Mouse (Mus musculus) midbrain, embryonic 12.5 days (tissue): ENCODE results near the gene Ccl17. TPM values are rescaled to one million over a fixed set of nuclear protein-coding genes. Genes with fewer than 3 reads are reported as not detected.

Experiments used
- ATAC-seq: fragments of 200-750 bp; cut with Nextera tagmentation; 2 replicates; pipeline ENCODE4 v1.8.0; 2017; ENCODE audit warnings: low read depth, moderate TSS enrichment, moderate library complexity; ENCODE audit not compliant: low FRiP score
- H3K27ac ChIP-seq: fragments of 300-500 bp; sonication (generic); replicated peaks from 2 replicates; pipeline ENCODE4 v1.5.1; 2016; ENCODE audit warnings: mild to moderate bottlenecking
- H3K27me3 ChIP-seq: fragments of 300-500 bp; sonication (generic); 2 replicates; pipeline ENCODE4 v1.6.1; 2016; ENCODE audit warnings: mild to moderate bottlenecking
- H3K36me3 ChIP-seq: fragments of 300-500 bp; sonication (generic); 2 replicates; pipeline ENCODE4 v1.6.1; 2016
- H3K4me1 ChIP-seq: fragments of 300-500 bp; sonication (generic); 2 replicates; pipeline ENCODE4 v1.6.1; 2016
- H3K4me2 ChIP-seq: fragments of 300-500 bp; sonication (generic); replicated peaks from 2 replicates; pipeline ENCODE4 v1.6.1; 2016; ENCODE audit warnings: mild to moderate bottlenecking, moderate library complexity
- H3K4me3 ChIP-seq: fragments of 300-500 bp; sonication (generic); 2 replicates; pipeline ENCODE4 v1.5.1; 2016; ENCODE audit warnings: mild to moderate bottlenecking
- H3K9ac ChIP-seq: fragments of 300-500 bp; sonication (generic); replicated peaks from 2 replicates; pipeline ENCODE4 v1.6.1; 2016; ENCODE audit warnings: mild to moderate bottlenecking, moderate library complexity
- H3K9me3 ChIP-seq: fragments of 300-500 bp; sonication (generic); 2 replicates; pipeline ENCODE4 v1.6.1; 2016; ENCODE audit warnings: mild to moderate bottlenecking
- WGBS: fragments of 180-500 bp; shearing (Covaris S2); methylation state at CpG from one replicate; pipeline ENCODE4 v1.1.7; 2016; 5-methylcytosine and 5-hydroxymethylcytosine counted together
- polyA plus RNA-seq: library from polyadenylated mRNA; unstranded; fragments of >200 nt; fragmentation: Nextera tagmentation; extraction: Ambion mirVana; gene quantifications from 2 replicates; pipeline ENCODE4 v1.2.1, GENCODE M21; 2016

The Ccl17 gene
- polyA plus RNA-seq, 1 experiment from 2014 or later, result not detected

- Histone ChIP-seq H3K9ac (no peak overlapping the region), H3K4me3 (no peak overlapping the region), H3K4me1 (peaks cover 19% of the 10 kb centered on the region), H3K27me3 (0 out of 2 replicates have a peak, but pooled peaks cover 17% of the 10 kb centered on the region), H3K9me3 (no peaks in the 10 kb centered on the region), H3K36me3 (no peaks in the 10 kb centered on the region), H3K4me2 (no peak overlapping the region), H3K27ac (no peak overlapping the region)
- 94% methylated on average over 16 of the region's 16 CpGs for WGBS
- no peak for ATAC-seq
Measured at GRCm38 (mm10) chr8:94779534-94780294, 30.5 kb upstream of the Ccl17 start.

DNA sequence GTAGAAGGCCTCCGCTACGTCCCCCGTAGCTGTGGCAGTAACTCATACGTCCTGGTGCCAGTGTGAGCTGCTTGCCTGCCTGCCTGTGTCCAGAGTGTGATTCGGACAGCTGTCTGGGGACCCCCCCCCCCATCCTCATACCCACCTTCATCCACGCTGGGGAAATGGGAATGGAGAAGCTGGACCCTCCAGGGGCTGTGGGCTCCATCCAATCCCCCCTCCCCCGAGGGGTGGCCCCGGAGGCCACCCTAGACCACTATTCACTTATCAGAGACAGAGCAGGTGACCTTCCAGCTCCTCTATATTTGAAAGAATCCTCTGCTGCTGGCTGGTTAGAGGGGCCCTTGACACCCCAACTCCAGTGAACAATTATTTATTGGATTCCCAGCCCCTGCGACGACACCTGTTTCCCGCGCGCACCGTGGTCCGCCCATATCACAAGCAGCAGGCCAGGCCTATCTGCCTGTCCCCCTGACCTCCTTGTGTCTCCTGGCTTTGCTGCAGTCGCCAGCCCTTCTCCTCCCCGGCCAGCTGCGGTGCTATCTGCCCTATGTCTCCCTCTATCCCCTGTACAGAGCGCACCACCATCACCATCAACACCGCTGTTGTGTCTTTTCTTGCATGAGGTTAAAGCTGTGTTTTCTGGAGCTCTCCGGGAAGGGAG, 29.6 kb upstream of the Ccl17 start:
- Histone ChIP-seq H3K27ac (no peak overlapping the region), H3K4me2 (no peak overlapping the region), H3K27me3 (0 out of 2 replicates have a peak, but pooled peaks cover 13% of the 10 kb centered on the region), H3K9me3 (no peaks in the 10 kb centered on the region), H3K36me3 (no peaks in the 10 kb centered on the region), H3K9ac (no peak overlapping the region), H3K4me1 (peaks cover 19% of the 10 kb centered on the region), H3K4me3 (no peak overlapping the region)
- no peak for ATAC-seq
- WGBS, result 80% methylated on average over 21 of the region's 21 CpGs

DNA sequence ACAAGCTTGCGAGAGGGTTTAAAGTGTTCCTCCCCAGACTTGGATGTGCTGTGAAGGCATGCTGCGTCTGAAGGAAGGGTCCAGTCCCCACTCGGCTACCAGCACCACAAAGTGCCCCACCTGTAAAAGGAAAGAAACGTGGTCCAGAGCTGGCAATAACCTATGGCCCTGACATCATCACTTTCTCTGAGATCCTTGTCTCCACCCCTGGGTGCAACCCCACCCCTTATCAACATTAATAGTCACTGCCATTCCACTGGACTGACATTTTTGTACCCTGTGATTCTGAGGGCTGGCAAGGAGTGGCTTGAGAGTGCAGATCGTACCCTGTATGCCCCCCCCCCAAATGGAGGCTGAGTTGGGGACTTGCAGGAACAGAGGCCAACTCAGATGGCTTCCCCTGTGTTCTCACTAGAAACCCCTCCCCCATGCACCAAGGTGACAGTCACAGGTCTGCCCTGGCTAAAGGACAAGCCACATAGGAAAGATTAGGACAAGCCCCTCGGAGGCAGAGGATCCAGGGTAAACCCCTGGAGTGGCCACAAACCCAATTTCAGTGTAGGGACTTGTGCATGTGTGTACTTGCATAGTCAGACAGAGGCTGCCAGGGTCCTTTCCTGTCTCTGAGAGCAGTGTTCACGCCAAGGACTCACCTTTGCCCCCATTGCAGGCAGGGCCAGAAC, 29.0 kb upstream of the Ccl17 start:
- Histone ChIP-seq H3K9ac (no peak overlapping the region), H3K4me3 (no peak overlapping the region), H3K4me1 (peaks cover 19% of the 10 kb centered on the region), H3K27ac (no peak overlapping the region), H3K4me2 (peak overlapping the region; percentile 15; the same call in 1 of the 2 replicates), H3K9me3 (no peaks in the 10 kb centered on the region), H3K36me3 (no peaks in the 10 kb centered on the region), H3K27me3 (0 out of 2 replicates have a peak, but pooled peaks cover 10% of the 10 kb centered on the region)
- no peak for ATAC-seq
- 54% methylated on average over 7 of the region's 7 CpGs for WGBS

DNA sequence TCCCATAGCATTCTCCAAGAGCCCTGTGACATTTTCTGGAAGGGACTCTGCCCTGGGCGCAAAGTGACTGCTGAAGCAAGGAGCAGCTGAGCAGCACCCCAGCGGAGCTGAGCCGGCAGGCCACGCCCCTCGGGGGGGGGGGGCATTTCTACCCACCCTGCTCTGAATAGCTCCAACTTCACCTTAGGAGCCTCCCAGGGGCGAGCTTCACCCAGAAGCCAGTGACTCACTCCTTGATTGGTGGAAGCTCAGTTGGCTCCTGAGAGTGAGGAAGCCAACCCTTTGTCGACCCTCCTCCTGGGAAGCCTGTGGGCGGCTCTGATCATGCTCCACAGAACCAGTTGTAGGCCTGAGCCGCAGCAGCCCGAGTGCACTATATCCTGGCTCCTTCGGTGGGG, 28.4 kb upstream of the Ccl17 start:
- H3K27ac ChIP-seq, result no peak overlapping the region
- 0 out of 2 replicates have a peak, but pooled peaks cover 10% of the 10 kb centered on the region for H3K27me3 ChIP-seq
- no peaks in the 10 kb centered on the region for H3K9me3 ChIP-seq
- H3K4me2 ChIP-seq, result peak overlapping the region; percentile 15; the same call in 1 of the 2 replicates
- H3K9ac ChIP-seq, result no peak overlapping the region
- WGBS, result 9% methylated on average over 10 of the region's 11 CpGs
- no peak for ATAC-seq
- H3K36me3 ChIP-seq, result no peaks in the 10 kb centered on the region
- H3K4me1 ChIP-seq, result peaks cover 19% of the 10 kb centered on the region
- H3K4me3 ChIP-seq, result no peak overlapping the region

DNA sequence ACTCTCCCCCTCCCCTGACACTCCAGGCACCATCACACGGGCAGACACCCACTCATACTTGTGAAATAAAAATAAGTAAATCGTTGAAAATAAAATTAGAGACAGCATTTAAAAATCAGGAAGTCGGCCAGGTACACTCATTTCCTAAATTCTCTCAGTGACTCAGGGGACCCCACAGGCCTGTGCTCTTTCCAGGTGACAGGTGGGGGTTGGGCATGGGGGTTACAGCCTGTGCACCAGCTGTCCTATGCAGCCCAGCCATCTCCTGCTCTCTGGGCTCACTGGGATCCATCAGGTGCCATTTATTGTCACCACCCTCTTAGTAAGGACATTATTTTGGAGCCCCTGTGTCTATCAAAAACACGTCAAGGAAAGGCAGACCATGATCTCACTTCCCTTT, 26.4 kb upstream of the Ccl17 start:
- H3K9me3 ChIP-seq, result no peaks in the 10 kb centered on the region
- 0 out of 2 replicates have a peak, but pooled peaks cover 10% of the 10 kb centered on the region for H3K27me3 ChIP-seq
- no peak overlapping the region for H3K4me3 ChIP-seq
- WGBS, result 85% methylated on average over 4 of the region's 4 CpGs
- H3K27ac ChIP-seq, result no peak overlapping the region
- H3K36me3 ChIP-seq, result no peaks in the 10 kb centered on the region
- H3K9ac ChIP-seq, result no peak overlapping the region
- ATAC-seq, result no peak
- peaks cover 8% of the 10 kb centered on the region for H3K4me1 ChIP-seq
- H3K4me2 ChIP-seq, result no peak overlapping the region

GRCm38 (mm10) chr8:94785247-94785985, 24.8 kb upstream of the Ccl17 start:
- Histone ChIP-seq H3K4me2 (no peak overlapping the region), H3K9me3 (no peaks in the 10 kb centered on the region), H3K27ac (no peak overlapping the region), H3K4me1 (peaks cover 20% of the 10 kb centered on the region), H3K9ac (no peak overlapping the region), H3K36me3 (no peaks in the 10 kb centered on the region), H3K27me3 (0 out of 2 replicates have a peak, but pooled peaks cover 10% of the 10 kb centered on the region), H3K4me3 (no peak overlapping the region)
- WGBS, result 67% methylated on average over 12 of the region's 12 CpGs
- ATAC-seq, result no peak

DNA sequence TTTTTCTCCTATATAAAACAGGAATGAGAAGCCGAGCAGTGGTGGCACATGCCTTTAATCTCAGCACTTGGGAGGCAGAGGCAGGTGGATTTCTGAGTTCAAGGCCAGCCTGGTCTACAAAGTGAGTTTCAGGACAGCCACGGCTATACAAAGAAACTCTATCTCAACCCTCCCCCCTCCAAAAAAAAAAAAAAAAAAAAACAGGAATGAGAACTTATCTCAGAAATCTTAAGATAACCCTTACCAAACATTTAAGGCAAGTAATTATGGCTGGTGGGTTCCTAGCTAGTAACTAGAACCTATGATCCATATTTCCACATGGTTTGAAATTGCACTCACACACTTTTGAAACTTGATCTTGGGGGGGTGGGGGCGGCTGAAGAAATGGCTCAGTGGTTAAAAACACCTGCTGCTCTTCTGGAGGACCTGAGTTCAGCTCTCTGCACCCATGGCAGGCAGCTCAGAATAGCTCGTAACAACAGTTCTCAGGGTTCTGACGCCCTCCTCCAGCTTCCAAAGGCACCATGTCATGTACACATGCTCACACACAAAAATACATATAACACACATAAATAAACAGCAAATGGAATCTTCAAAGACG, 24.2 kb upstream of the Ccl17 start:
- no peak for ATAC-seq
- H3K27ac ChIP-seq, result no peak overlapping the region
- no peaks in the 10 kb centered on the region for H3K9me3 ChIP-seq
- no peak overlapping the region for H3K4me3 ChIP-seq
- H3K9ac ChIP-seq, result no peak overlapping the region
- H3K36me3 ChIP-seq, result no peaks in the 10 kb centered on the region
- 0 out of 2 replicates have a peak, but pooled peaks cover 10% of the 10 kb centered on the region for H3K27me3 ChIP-seq
- H3K4me2 ChIP-seq, result no peak overlapping the region
- 77% methylated on average over 6 of the region's 6 CpGs for WGBS
- H3K4me1 ChIP-seq, result peaks cover 20% of the 10 kb centered on the region

DNA sequence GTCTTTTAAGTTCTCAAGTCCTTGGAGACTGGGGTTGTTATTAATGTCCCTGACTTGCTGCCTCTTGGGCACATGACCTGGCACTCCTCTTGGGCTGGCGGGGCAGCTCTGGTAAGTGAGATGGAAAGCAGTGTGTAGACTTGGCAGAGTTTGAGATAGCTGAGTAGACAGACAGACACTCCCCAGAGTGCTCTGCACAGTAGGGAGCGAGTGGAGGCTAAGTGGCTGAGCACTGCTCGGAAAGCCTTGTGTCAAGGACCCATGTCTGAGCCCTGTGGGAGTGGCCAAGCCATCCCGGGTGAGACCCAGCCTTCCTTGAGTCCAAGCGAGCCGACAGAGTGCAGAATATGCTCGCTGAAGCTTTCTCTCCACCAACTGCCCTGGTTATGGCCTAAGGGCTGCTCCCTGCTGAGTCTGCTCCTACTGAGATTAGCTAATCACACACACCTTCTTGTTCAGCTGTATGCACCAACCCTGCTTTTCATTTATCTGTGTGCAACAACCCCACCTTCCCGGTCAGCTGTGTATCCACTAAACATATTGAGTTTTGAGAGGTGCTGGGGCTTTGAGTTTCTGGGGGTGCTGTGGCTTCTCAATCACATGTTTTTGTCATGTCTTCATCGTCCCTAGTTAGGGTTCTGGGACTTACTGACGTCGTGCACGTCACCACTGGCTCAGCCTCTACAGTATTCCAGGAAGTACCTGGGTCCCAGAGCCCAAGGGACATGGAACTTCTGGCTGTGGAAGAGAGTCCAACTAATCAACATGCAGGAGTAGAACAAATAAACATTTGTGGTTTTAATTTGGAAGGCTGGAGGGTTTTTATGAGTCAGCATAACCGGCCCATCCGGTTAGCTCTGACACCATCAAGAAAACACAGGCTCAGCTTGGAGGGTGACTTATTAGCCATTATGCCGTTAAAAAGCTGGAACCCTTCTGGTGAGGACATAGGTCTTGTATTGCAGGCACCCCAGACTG, 22.4 kb upstream of the Ccl17 start:
- Histone ChIP-seq H3K9ac (no peak overlapping the region), H3K4me1 (peaks cover 13% of the 10 kb centered on the region; the same call in 1 of the 2 replicates), H3K27ac (no peak overlapping the region), H3K4me2 (no peak overlapping the region), H3K27me3 (0 out of 2 replicates have a peak, but pooled peaks cover 4% of the 10 kb centered on the region), H3K9me3 (no peaks in the 10 kb centered on the region), H3K4me3 (no peak overlapping the region), H3K36me3 (no peaks in the 10 kb centered on the region)
- ATAC-seq, result no peak
- 74% methylated on average over 15 of the region's 15 CpGs for WGBS

DNA sequence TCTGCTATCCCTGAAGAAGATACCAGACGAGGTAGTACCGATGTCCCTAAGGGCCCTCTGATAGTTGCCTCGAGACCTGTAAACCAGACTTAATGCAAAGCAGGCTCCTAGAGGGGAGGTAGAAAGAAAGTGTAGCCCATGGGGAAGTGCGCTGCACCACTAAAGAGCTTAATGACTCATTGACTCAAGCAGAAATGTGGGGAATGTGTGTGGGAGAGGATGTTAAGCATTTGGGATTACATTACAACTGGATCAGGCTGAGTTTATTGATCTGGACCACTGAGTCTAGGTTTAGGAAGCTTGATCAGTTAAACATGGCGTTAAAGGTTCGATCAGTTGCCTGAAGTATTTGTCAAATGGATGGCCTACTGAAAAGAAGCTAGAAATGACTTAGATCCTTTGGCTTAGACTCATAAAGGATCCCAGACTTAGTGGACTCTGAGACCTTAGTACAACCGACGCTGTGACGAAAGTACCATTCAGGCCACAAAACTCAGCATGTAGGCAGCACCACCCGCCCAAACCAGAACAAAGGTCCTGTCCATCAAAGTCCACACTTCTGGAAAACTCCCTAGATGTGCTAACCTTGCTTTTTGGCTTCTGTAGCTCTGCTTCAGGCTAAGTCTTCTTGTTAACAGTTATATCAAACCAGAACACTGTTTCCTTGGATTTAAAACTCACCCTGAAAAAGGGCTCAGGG, 20.8 kb upstream of the Ccl17 start:
- Histone ChIP-seq H3K36me3 (no peaks in the 10 kb centered on the region), H3K4me3 (no peak overlapping the region), H3K27ac (no peak overlapping the region), H3K9ac (no peak overlapping the region), H3K4me1 (peaks cover 13% of the 10 kb centered on the region; the same call in 1 of the 2 replicates), H3K4me2 (no peak overlapping the region), H3K9me3 (no peaks in the 10 kb centered on the region), H3K27me3 (0 out of 2 replicates have a peak, but pooled peaks cover 4% of the 10 kb centered on the region)
- ATAC-seq, result no peak
- WGBS, result 37% methylated on average over 10 of the region's 10 CpGs

DNA sequence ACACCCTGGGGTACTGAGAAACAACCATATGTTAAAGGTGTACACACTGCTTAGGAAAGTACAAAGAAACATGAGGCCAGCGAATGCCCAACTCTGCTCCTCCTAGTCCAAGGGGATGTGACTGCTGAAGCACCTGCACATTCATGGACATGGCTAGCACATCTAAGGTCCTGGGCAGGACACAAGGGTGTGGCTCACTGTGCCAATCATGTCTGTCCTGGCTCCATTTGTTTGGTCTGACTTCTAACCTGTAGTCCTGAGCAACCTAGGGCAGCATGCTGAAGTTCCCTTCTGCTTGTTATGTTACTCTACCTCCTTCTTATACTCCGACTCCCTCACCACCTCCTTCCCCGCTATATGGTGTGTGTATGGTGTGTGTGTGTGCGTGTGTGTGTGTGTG, 15.9 kb upstream of the Ccl17 start:
- Histone ChIP-seq H3K4me3 (no peak overlapping the region), H3K36me3 (no peaks in the 10 kb centered on the region), H3K9me3 (no peaks in the 10 kb centered on the region), H3K27ac (no peak overlapping the region), H3K4me2 (no peak overlapping the region), H3K9ac (no peak overlapping the region), H3K27me3 (no peaks in the 10 kb centered on the region), H3K4me1 (peaks cover 9% of the 10 kb centered on the region; the same call in 1 of the 2 replicates)
- no peak for ATAC-seq
- 91% methylated on average over 4 of the region's 4 CpGs for WGBS
